Mouse (Mus musculus) lung, postnatal 36 days (tissue): ENCODE results near the gene Foxd2.

ENCODE experiments used
- DNase-seq: peaks from one replicate; pipeline ENCODE4 v3.0.0; 2022; ENCODE audit warnings: mixed read lengths

Foxd2 gene

DNA sequence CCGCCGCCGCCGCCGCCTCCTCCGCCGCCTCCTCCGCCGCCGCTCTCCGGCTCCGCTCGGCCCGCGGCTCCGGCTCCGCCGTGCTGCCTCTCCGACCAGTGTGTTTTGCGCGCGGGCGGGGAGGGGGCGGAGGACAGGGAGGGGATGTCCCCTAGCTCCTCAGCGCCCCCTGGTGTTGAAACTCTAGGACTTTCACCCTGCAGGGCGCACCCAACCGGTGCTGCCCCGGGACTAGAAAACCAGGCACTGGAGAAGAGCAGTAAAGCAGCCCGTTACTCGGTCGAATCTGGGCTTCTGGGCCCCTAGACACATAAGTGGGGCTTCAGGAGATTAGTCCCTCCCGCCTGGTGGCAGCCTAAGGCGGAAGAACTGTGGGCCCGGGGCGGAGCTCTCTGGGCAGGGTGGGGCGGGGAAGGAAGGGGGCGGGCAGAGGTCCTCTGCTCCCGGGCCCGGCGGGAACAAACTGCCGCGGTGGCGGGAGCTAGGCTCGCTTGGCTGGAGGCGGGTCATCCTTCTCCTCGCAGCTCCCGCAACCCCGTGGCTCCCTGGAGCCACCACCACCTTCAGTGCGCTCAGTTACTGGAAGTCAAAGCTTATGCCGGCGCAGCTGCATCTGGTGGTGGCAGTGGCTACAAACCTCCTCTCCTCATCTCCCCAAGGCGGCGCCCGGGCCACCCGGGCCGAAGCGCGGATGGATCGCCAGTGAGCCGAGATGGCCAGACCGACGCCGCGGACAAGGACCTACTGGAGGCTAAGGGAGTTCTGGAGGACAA lies at the start of gene Foxd2:
TSS of gene Foxd2 (minus strand) at position 45 of the 773 bp plus-strand sequence.
- DNase-seq: peak; percentile 86

DNA sequence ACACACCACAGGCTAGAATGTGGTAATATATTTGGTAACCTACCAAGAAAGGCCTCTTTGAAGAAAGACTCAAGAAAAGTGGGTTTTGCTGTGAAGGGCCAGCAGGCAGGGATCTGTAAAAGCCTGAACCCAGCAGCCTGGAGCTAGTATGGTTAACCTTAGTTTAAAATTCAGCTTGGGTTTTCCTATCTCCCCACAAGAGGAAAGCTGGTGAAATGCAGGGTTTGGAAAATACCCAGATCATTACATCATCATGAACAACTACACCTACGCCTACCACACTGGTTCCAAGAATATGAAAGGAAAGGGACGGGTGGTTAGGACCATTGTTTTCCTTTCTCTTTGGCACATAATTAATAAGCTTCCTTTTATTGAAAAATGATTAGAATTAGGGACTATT lies 49.6 kb upstream of the Foxd2 start:
- peak; percentile 38 for DNase-seq

DNA sequence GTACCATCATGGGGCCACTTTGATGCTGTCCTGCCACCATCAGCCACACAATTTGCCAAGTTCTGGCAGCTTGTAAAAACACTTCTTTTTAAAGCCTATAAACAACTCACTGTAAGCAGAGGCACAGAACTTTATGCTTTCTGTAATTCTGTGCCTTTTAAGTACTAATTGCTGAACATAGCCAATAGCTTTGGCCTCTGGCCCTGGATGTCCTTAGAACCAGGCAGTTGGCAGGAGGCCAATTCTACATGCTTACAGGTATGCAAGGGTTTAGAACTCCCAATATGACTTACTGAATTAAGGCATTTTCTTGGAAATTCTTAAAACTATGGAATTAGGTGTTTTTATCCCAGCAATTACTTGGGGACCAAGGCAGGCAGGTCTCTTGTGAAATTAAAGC lies 48.7 kb upstream of the Foxd2 start:
- peak; percentile 44 for DNase-seq

DNA sequence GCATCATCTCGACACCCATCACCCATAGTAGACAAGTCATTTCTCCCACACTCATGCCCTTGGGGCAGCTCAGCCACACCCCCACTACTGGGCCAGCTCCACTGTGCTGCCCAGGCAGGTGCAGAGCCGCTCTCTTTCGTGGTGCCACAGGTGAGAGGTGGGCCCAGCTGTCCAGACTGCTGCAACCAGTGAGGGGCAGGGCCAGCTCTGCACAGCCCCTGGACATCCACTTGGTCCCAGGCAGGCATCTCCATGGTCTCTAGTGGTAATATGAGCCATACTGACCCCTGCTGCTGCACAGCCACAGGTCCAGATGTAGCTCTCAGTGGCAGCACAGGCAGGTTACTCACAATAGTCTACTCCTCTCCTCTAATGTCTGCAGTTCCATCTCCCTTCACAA lies 44.5 kb upstream of the Foxd2 start:
- no peak for DNase-seq

DNA sequence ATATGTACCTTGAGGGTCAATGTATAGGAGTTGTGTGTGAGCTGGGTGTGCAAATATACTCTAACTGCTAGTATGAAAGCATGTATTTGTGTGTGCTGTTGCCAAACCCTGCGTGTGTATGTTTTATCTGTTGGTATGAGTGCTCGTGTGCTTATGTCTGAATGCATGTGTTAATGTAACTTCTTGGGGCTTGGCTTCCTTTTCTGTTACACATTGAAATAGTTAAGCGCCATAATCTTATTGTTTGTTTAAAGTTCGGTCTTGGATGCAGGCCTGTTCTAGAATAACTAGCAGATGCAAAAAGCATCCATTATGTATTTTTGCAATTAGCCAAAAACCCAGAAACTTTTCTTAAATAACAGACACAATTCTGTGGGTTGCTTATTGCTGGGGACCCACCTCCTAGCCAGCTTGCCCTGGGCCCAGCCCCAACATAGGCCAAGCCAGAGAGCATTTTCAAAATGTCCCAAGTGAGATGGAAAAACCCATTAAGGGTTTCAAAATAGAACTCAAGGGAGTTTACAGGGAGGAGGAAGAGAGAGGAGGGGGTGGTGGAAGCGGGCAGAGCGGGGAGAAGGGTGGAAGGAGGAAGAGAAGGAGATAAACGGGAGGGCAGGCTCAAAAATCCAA lies 39.3 kb upstream of the Foxd2 start:
- DNase-seq: no peak

DNA sequence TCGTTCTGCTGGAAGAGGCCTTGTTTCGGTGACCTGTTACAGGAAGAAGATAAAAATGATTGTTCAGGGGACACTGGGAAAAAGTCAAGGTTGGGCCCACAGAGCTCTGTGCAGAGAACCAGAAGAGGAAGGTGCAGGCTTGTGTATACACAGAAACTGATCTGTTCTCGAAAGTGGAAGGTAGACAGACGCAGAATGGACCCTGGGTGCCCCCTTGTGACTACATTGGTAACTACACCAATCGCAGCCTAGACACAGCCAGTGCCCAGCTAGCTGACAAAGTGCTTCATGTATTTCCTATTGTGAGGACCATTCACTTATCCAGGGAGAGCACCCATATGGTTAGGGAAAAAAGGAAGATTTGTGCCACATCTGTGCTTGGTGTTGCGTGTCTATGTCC lies 38.7 kb upstream of the Foxd2 start:
- DNase-seq: peak; percentile 87

DNA sequence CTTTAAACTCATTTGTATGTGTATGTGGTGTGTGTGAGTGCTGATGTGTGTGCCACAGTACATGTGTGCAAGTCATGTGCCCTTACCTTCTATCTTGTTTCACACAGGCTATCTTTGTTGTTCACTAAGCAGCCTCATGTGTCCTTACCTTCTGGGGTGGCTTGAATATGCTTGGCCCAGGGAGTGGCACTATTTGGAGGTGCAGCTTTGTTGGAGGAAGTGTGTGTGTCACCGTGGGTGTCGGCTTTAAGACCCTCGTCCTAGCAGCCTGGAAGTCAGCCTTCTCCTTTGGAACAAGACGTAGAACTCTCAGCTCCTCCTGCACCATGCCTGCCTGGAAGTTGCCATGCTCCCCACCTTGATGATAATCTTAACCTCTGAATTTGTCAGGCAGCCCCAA lies 37.7 kb upstream of the Foxd2 start:
- no peak for DNase-seq

DNA sequence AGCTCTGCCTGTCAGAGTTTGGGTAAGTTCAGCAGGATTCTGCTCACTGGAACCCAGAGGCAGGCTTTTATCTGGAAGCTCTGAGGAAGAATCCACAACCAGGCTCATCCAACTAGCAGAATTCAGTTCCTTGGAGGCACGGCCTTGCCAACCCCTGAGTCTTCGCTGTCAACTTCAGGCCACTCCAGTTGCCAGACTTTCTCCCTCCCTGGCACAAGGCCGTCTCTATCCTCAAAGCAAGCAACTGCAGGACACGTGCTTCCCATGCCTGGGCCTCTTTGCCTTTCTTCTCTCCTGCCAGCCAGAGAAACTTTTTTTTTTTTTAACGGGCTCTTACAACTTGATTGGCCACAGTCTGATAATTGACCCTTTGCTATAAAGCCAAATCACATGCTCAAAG lies 36.3 kb upstream of the Foxd2 start:
- DNase-seq: no peak

DNA sequence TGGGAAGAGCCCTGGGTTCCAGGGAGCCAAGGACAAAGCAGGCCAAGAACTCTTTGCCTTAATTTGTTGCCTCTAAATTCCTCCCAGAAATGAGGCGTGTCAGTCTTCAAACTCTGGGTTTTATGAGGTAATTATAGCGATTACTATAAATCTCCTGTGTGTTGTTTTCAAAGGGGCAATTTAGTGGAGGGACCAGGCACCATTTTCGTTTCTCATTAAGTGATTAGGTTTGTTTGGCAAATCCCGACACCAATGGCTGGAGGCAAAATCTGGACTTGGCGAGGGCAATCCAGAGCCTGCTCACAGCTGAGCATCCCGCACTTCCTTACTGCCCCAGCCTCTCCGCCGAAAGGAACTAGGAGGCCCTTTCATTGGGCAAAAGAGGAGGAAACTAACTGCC lies 33.9 kb upstream of the Foxd2 start:
- DNase-seq: no peak

DNA sequence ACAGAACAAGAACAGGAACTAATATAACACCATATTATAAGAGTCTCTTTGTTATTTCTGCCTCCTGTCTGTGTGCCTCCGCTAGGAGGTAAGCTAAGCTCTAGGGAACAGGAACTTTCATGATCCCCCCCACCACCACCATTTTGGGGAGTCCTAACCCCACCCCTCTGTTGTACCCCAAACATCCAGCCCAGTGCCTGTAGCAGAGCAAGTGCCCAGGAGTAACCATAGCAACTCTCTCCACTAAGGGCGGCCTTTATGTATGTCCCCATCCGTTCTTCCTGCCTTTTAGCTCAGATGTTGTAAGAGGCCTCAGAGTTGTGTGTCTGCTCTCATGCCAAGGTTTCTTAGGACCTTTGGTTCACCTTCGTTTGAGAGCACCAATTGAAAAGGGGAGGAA lies 33.4 kb upstream of the Foxd2 start:
- no peak for DNase-seq

DNA sequence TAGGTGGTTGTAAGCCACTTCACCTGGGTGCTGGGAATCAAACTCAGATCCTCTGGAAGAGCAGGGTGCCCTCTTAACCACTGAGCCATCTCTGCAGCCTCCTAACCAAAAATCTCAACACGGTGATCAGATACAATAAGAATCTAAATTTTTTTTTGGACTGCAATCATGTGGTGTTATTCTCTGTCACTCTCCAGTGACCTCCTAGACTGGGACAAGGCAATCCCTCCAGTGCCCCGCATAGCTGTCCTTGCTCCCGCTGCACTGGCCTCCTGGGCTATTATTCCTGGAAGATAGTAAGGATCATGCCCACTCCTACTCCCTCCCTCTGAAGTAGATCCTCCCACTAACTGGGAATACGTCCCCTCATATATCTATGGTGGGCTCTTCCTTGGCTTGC lies 32.6 kb upstream of the Foxd2 start:
- DNase-seq: no peak

DNA sequence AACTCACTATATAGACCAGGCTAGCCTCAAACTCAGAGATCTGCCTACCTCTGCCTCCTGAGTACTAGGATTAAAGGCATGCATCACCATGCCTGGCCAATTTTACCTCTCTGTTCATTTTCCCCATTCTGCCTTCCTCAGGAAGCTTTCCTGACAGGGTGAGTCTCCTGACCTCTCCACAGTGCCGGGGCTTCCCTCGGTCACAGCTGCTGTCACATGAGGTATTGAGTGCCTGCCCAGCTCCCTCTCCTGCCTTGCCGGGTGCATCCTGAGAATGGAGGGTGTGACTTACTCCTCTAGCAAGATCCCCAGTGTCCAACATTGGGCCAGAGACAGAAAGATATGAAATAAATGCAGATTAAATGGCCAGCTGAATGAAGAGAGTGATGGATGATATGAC lies 29.6 kb upstream of the Foxd2 start:
- DNase-seq: no peak

DNA sequence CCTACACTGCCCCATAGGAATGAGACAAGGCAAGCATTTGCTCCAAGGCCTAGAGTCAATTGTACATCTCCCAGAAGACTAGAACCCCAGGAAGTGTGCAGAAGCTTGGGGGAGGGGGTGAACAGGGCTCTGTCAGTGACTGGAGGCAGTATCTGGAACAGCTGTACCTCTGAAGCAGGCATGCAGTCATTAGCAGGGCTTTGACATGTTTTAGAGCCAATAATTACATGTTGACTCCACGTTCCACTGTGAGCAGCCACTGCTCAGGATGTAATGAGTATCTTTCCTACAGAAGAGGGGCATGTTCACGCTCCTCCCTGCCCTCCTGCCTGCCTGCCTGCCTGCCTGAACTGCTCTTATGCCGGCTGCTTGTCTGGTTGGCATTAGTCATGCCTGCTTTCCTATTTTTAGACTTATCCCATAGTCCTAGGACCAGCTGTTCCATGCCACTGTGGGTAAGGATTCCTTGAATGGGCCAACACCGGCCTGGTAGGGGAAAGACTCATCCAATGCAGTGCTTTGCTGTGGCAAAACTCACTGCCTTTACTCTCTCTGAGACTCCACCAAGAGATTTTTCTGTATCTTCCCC lies 28.9 kb upstream of the Foxd2 start:
- DNase-seq: no peak

DNA sequence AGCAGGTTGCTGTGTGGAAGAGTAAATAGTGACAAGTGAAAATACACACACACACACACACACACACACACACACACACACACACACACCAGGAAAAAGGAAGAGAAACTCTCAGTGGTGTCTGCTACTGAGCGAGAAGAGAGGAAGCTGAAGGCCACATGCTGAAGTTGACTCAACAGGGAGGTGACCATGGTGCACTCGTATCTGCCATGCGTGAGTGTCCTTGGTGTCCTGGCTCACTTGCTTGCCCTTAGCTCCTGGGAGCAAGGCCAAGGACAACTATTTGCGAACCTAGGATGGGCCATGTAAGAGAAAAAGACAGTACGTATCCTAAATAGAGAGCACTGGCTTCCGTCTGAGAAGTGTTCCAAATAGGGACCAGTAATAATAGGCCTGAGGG lies 25.5 kb upstream of the Foxd2 start:
- peak; percentile 30 for DNase-seq

DNA sequence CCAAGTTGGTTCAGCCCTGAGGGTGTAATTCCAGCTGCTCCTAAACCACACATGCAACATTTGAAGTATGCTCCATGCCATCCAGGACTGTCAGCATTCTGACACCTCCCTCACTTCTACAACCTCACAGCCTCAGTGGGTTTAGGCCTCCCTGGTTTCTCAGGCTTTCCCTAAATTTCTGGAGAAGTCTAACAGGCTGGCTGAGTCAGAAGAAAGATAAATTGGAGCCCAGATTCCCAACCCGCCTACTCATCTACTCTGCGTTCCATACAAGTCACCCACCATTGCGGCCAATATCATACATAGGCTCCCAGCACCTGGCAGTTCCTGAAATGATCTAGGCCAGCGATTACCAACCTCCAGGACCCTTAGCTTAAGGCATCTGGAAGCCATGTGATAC lies 24.1 kb upstream of the Foxd2 start:
- DNase-seq: no peak

DNA sequence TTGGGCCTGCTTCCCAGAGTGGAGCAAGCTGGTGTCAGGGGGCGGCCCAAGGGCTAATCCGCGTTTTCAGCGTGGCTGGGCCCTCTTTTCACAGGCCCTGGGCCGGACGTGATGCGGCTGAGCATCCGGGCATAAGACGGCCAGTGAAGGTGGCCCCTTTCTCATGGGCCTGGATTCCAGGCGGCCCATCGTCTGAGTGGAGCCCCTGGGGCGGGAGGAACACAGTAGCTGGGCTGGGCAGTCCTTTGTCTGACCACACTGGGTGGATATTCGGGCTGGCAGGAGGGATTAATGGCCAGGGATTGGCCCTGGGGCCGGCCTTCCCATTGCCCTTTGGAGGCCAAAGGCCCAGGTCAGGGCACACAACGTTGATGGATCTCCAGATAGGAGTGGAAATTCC lies 20.5 kb upstream of the Foxd2 start:
- no peak for DNase-seq

DNA sequence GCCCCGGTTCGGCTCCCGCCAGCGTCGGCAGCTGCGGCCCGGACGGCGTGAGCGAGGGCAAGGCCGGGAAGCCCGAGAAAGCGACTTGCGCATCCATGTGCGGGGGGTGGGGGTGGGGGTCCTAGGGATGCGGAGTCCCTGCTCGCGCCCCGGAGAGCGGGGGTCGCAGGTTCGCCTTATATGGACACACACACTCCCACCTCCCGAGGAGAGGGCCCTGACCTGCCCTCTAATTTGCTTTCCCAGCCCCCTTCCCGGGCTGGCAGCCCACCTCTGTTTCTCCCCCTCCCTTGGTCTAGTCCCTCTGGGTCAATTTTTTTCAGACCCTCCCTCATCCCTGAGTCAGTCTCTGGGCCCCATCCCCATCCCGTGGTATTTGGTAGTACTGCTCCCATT lies 17.2 kb upstream of the Foxd2 start, which contains the start of gene Foxe3:
TSS of gene Foxe3 (minus strand) at position 97 of the 396 bp plus-strand sequence.
- DNase-seq: no peak

DNA sequence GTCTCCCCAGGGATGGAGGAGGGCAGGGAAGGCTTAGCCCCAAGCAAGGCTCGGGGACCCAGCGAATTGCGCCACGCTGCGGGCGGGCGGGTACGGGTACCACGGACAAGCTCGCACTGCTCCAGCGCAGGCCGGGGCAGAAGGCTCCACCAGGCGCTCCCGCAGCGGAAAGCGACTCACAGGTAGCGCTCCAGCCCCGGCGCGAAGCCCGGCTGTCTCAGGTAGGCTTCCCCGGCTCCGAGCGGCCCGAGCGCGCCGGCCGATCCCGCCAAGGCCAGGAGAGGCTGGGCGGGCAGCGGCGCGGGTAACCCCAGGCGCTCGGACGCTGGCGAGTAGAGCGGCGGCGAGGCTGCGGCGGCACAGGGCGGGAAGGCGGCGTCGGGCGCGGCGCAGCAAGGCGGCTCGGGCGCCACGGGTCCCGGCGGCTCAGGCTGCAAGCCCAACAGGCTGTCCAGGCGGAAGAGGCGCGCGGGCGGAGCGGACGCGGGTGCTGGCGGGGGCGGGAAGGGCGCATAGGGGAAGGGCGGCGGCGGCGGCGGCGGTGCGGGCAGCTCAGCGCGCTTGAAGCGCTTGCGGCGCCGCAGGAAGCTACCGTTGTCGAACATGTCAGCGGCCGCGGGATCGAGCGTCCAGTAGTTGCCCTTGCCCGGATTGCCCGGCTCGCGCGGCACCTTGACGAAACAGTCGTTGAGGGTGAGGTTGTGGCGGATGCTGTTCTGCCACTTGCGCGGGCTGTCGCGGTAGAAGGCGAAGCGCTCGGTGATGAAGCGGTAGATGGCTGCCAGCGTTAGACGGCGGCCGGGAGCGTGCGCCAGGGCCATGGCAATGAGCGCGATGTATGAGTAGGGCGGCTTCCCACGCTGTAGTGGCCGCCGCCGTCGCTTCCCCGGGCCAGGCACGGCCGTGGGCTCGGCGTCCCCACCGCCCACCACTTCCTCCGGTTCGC lies 16.6 kb upstream of the Foxd2 start:
- no peak for DNase-seq

DNA sequence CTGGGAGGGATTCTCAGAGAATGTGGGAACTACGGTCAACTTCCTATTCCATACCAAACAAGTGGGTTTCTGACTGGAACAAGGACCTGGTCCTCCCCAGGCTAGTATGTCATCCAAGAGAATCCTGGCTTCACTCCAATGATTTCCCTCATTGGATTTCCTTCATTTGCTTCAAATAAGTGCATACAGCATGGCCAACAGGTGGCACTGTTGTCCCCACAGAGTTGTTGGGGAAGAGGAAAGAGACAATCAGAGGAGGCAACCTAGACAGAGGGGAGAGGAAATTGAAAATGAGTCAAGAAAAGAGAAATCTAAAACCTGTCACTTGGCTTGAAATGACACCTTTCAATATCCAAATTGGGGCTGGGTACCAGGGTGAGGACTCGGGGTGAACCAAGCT lies 8.4 kb upstream of the Foxd2 start:
- peak; percentile 65 for DNase-seq

DNA sequence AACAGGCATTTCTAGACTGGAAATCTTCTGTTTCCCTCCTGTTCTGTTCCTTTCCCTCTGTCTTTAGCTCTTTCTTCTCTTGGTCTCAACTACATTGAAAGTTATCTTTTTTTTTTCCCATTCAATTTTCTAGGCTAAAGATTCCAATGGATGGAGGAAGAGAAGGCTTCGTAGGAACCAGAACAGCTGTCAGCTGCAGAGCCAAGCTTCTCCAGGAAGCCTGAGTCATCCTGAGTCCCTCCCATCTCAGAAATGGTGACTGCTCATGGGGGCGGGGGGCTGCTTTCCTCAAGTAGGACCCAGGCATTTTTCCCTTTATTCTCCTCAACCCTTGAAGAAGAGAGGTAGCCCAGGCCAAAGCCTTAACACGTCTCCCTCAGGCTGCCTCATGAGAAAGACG lies 7.4 kb upstream of the Foxd2 start:
- DNase-seq: no peak

DNA sequence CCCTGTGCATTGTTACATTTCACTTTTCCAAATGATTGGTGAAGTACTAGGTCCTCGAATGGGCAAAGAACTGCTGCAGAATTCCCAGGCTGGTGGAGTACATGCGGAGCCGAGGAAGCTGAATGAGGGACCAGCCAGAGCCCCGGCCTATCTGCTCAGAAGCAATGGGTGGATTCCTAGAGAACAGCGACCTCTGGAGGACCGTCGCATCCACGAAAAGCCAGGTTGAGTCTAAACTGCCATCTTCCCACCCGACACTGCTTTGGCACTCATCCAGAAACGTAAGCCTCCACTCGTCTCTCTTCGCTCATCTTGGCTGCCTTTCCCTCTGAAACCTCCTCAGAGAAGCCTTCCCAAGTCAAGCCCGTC lies 4.9 kb upstream of the Foxd2 start:
- DNase-seq: peak; percentile 68

DNA sequence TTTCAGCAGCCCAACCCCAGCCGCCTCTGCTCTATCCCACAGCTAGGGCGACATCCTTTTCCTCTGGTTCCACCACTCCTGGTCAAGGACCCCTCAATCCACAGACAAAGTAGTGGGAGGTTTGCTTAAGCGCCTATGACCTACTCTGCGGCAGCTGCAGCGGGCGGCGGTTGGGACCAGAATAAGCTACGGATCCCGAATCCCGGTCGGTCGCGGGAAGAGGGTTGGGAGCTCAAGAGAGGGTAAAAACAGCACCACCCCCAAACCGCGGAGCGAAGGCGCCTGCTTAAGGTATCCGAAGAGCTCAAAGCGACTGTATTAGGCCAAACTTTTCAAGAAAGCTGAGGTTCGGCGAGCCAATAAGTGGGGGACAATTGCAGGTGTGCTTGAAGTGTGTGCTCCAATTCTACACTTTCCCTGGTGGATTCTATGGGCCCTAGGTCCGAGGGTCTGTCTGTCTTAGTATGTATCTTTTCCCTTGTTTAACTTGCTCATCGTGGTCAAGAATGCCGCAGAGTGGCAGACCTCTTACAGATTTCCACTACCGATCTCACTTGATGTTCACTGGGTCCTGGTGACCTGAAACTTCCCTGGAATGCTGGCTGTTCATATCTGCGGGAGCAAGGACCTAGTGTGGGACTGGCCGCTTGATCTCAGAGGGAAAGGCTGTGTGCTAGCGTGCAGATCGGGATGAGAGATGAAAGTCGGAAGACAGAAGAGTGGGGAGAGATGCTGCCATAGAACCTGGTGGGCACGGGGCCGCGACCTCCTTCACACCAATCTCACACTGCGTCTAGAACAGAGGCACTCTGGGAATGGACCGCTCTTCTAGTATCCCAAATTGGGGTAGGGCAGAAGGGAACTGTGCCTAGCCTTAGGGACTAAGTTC lies 4.3 kb upstream of the Foxd2 start:
- DNase-seq: no peak
